Mouse (Mus musculus): Measurements from ENCODE around the gene Taok2.

Gene Taok2

DNA sequence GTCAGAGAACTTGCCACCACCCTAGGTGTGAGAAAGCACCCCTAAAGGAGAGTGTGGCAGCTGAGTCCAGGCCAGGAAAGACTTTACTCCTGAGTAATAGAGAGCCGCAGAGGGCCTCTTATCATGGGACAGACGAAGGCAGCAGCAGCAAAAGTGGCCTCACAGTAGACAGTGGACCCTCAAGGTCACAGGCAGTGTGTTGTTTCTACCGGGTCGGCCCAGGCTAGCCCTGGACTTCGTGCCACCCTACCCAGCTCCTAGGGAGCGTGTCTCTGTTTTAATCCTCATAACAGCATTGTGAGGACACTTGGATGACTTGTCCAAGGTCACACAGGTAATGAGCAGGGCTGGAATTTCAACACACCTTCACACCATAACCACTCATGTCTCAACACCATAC lies 34.3 kb downstream of the Taok2 start:
- Histone ChIP-seq H3K4me1 (replicated peaks; ENCODE audit: low read depth, low read length) (peaks cover 72% of the 10 kb centered on the region), H3K27me3 (ENCODE audit: insufficient read depth, low read length) (peaks cover 32% of the 10 kb centered on the region), H3K36me3 (ENCODE audit: insufficient read depth, low read length) (peaks cover 59% of the 10 kb centered on the region), H3K4me3 (replicated peaks; ENCODE audit: low read length) (no peak overlapping the region), H3K9me3 (ENCODE audit: low read length) (no peaks in the 10 kb centered on the region)
- TF ChIP-seq NANOG (IDR thresholded peaks at IDR 0.05; ENCODE audit: borderline replicate concordance, low read length) (no peak), POU5F1 (IDR thresholded peaks at IDR 0.05; ENCODE audit: borderline replicate concordance, low read length) (no peak), CTCF (conservative IDR thresholded peaks at IDR 0.05; ENCODE audit: low read length) (no peak)

DNA sequence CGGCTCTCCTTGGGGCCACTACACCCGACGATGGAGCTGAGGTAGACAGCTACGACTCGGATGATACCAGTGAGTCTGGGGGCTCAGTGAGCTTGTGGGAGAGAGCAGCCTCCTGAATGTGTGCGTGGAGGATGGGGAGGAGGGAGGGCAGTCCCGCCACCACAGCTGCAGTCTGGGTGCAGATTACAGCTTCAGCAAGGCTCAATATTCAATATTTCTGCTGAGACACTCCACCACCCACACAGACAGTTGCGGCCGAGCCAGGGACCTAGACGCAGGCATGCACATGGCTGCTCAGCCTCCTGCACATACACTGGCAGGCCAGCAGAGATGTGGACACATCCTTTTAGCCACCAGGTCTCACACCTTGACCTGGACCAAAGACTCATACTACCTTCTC lies 35.7 kb downstream of the Taok2 start:
- Histone ChIP-seq H3K9me3 (ENCODE audit: low read length) (no peaks in the 10 kb centered on the region), H3K27me3 (ENCODE audit: insufficient read depth, low read length) (peaks cover 35% of the 10 kb centered on the region), H3K4me3 (replicated peaks; ENCODE audit: low read length) (peak overlapping the region; percentile 82), H3K4me1 (replicated peaks; ENCODE audit: low read depth, low read length) (peaks cover 58% of the 10 kb centered on the region), H3K36me3 (ENCODE audit: insufficient read depth, low read length) (peaks cover 46% of the 10 kb centered on the region)
- no peak for TF ChIP-seq CTCF (conservative IDR thresholded peaks at IDR 0.05; ENCODE audit: low read length)
- TF ChIP-seq POU5F1 (IDR thresholded peaks at IDR 0.05; ENCODE audit: borderline replicate concordance, low read length): no peak
- TF ChIP-seq NANOG (IDR thresholded peaks at IDR 0.05; ENCODE audit: borderline replicate concordance, low read length): no peak

DNA sequence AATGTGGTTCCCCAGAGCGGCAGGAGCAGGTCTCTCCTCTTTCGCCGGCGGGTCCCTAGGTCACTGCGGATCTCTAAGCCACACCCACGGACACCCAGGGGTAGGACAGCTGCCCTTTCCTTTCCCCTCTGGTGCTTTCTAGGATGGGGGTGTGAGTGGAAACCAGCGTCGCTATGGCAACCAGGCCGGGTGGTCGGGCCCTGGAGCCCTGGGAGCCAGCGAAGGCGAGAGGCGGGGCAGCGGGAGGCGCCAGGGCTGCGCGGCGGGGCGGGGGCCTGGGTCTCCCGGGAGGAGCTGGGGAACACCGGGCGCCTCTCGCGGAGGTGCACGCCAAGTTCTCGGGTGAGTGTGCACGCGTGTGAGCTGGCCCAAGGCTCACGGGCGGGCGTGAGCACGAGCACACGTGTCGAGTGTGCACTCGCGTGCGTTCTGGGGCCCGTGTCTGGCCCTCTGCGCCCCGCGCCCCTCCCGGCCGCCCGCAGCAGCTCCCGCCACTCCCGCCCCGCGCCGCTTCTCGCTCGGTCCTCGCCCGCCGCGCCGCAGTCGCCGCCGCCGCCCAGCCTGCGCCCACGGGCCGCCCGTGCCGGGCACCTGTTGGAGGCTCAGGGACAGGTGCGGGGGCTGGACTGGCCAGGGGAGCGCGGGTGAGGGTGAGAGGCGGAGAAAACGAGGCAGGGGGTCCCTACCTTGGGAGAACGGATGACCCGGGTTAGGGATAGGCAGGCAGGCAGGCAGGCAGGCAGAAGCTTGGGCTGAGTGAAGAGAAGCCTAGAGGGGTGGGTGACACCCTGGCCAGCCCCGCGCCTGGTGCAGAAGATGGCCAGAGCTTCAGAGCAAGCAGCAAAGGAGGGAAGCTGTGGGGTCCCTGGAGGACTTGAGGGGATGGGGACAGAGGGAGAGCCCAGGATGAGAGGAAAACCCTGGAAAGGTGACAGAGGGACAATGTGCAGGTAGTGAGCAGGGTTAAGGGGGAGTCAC lies 36.8 kb downstream of the Taok2 start:
- peak overlapping the region; percentile 82 for H3K4me3 ChIP-seq (replicated peaks; ENCODE audit: low read length)
- H3K36me3 ChIP-seq (ENCODE audit: insufficient read depth, low read length): peaks cover 35% of the 10 kb centered on the region
- peaks cover 43% of the 10 kb centered on the region for H3K27me3 ChIP-seq (ENCODE audit: insufficient read depth, low read length)
- H3K9me3 ChIP-seq (ENCODE audit: low read length): no peaks in the 10 kb centered on the region
- peaks cover 47% of the 10 kb centered on the region for H3K4me1 ChIP-seq (replicated peaks; ENCODE audit: low read depth, low read length)
- TF ChIP-seq POU5F1 (IDR thresholded peaks at IDR 0.05; ENCODE audit: borderline replicate concordance, low read length): no peak

DNA sequence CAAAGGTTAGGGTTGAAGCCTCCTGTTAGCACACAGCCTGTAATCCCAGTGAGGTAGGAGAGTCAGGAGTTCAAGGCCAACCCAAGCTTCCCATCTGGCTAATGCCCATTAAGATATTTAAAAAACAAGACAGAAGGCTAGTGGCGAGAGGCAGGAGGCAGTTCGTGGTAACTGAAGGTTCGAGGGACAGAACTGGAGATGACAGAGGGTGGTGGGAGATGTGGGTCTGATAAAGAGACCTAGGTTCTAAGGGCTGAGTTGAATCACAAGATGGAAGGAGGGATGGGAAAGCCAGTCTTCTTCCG lies 37.4 kb downstream of the Taok2 start, which contains the start of gene Doc2a:
TSS of gene Doc2a (plus strand) at position 301 of the 305 bp plus-strand sequence.
- Histone ChIP-seq H3K4me3 (replicated peaks; ENCODE audit: low read length) (peak within 1 kb of the TSS; percentile 82), H3K9me3 (ENCODE audit: low read length) (no peaks in the 10 kb centered on the region), H3K4me1 (replicated peaks; ENCODE audit: low read depth, low read length) (peaks cover 41% of the 10 kb centered on the region), H3K36me3 (ENCODE audit: insufficient read depth, low read length) (peaks cover 28% of the 10 kb centered on the region), H3K27me3 (ENCODE audit: insufficient read depth, low read length) (peaks cover 43% of the 10 kb centered on the region)
- TF ChIP-seq POU5F1 (IDR thresholded peaks at IDR 0.05; ENCODE audit: borderline replicate concordance, low read length) (no peak), CTCF (conservative IDR thresholded peaks at IDR 0.05; ENCODE audit: low read length) (no peak), NANOG (IDR thresholded peaks at IDR 0.05; ENCODE audit: borderline replicate concordance, low read length) (no peak)

DNA sequence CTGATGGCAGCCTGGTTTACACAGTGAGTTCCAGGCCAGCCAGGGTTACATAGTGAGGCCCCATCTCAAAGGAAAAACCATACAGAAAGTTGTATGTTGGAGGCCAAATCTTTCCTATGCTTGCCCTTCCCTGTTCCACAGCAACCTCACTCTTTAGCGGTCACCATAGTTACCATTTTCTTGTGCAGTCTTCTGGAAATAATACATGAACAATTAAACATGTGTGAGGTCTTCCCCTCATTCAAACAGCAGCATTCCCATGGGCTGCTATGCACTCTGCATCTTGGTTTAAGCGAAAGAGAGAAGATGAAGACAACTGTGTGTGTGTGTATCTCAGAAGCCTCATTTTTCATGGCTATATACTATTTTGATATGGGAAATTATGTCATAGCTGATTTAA lies 39.0 kb downstream of the Taok2 start:
- H3K36me3 ChIP-seq (ENCODE audit: insufficient read depth, low read length): peaks cover 13% of the 10 kb centered on the region
- TF ChIP-seq CTCF (conservative IDR thresholded peaks at IDR 0.05; ENCODE audit: low read length): no peak
- TF ChIP-seq NANOG (IDR thresholded peaks at IDR 0.05; ENCODE audit: borderline replicate concordance, low read length): no peak
- TF ChIP-seq POU5F1 (IDR thresholded peaks at IDR 0.05; ENCODE audit: borderline replicate concordance, low read length): no peak
- peaks cover 6% of the 10 kb centered on the region; the same call in 1 of the 2 replicates for H3K9me3 ChIP-seq (ENCODE audit: low read length)
- H3K4me3 ChIP-seq (replicated peaks; ENCODE audit: low read length): no peak overlapping the region
- peaks cover 43% of the 10 kb centered on the region for H3K27me3 ChIP-seq (ENCODE audit: insufficient read depth, low read length)
- H3K4me1 ChIP-seq (replicated peaks; ENCODE audit: low read depth, low read length): peaks cover 25% of the 10 kb centered on the region

DNA sequence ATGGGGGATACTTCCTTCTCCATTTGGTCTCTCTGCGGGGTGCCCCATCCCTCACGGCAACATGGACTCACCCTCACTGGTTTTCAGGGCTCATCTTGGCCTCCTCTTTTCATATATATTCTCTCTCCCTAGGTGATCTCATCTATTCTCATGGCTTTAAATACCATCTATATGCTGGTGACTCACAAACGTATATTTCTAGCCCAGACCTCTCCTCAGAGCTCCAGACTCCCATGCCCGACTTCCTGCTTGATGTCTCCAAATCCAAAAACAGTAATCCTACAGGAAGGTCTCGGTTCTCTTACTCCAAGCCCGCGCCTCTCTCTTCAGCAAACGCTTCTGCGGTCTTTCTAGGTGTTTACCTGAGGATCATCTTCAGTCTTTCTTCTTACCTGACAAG lies 41.2 kb downstream of the Taok2 start:
- no peak overlapping the region for H3K4me3 ChIP-seq (replicated peaks; ENCODE audit: low read length)
- no peaks in the 10 kb centered on the region for H3K36me3 ChIP-seq (ENCODE audit: insufficient read depth, low read length)
- peaks cover 6% of the 10 kb centered on the region; the same call in 1 of the 2 replicates for H3K9me3 ChIP-seq (ENCODE audit: low read length)
- TF ChIP-seq POU5F1 (IDR thresholded peaks at IDR 0.05; ENCODE audit: borderline replicate concordance, low read length) (no peak), CTCF (conservative IDR thresholded peaks at IDR 0.05; ENCODE audit: low read length) (no peak), NANOG (IDR thresholded peaks at IDR 0.05; ENCODE audit: borderline replicate concordance, low read length) (no peak)
- H3K4me1 ChIP-seq (replicated peaks; ENCODE audit: low read depth, low read length): peaks cover 11% of the 10 kb centered on the region
- peaks cover 22% of the 10 kb centered on the region for H3K27me3 ChIP-seq (ENCODE audit: insufficient read depth, low read length)

DNA sequence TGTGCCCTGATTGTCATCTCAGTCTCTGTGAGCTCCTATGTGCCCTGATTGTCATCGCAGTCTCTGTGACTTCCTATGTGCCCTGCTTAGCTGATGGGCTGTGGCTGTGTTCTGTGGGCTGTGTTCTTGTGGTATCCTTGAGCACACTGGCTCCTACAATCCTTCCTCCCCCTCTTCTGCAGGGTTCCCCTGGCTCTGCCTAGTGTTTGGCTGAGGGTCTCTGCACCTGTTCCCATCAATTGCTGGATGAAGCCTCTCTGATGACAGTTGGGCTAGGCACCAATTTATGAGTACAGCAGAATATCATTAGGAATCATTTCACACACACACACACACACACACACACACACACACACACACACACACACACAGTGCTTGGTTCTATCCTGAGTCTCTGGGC lies 51.2 kb downstream of the Taok2 start:
- Histone ChIP-seq H3K4me1 (replicated peaks; ENCODE audit: low read depth, low read length) (peaks cover 44% of the 10 kb centered on the region), H3K9me3 (ENCODE audit: low read length) (no peaks in the 10 kb centered on the region), H3K36me3 (ENCODE audit: insufficient read depth, low read length) (no peaks in the 10 kb centered on the region), H3K27me3 (ENCODE audit: insufficient read depth, low read length) (peaks cover 27% of the 10 kb centered on the region), H3K4me3 (replicated peaks; ENCODE audit: low read length) (no peak overlapping the region)
- no peak for TF ChIP-seq CTCF (conservative IDR thresholded peaks at IDR 0.05; ENCODE audit: low read length)
- TF ChIP-seq POU5F1 (IDR thresholded peaks at IDR 0.05; ENCODE audit: borderline replicate concordance, low read length): no peak
- TF ChIP-seq NANOG (IDR thresholded peaks at IDR 0.05; ENCODE audit: borderline replicate concordance, low read length): no peak

DNA sequence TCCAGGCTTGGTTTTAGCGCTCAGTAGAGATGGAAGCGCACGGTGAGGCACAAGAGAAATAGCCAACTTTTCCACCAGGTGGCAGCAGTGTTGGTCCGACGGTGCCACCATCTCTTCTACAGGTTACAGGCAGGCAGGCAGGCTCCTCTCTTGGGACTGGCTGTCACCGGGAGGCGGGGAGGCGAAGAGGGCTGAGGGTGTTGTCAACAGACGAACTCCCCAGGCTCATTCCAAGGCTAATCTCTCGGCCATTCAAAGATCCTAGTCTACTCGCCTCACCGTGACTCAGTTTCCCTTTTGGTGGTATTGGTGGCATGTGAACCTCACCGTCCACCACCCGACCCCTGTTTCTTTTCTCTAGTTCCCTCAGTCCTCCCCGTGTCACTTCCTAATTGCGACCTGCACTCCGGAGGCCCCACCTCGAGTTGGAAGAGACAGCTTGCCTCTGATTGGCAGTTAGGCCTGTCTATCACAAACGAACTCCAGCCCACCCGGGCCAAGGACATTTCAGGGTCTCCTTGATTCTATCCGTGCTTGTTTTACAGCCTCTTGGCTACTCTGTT lies 52.4 kb downstream of the Taok2 start:
- no peaks in the 10 kb centered on the region for H3K36me3 ChIP-seq (ENCODE audit: insufficient read depth, low read length)
- H3K4me1 ChIP-seq (replicated peaks; ENCODE audit: low read depth, low read length): peaks cover 45% of the 10 kb centered on the region
- TF ChIP-seq POU5F1 (IDR thresholded peaks at IDR 0.05; ENCODE audit: borderline replicate concordance, low read length) (no peak), NANOG (IDR thresholded peaks at IDR 0.05; ENCODE audit: borderline replicate concordance, low read length) (no peak), CTCF (conservative IDR thresholded peaks at IDR 0.05; ENCODE audit: low read length) (peak; percentile 79)
- peak overlapping the region; percentile 73 for H3K4me3 ChIP-seq (replicated peaks; ENCODE audit: low read length)
- H3K27me3 ChIP-seq (ENCODE audit: insufficient read depth, low read length): peaks cover 30% of the 10 kb centered on the region
- H3K9me3 ChIP-seq (ENCODE audit: low read length): no peaks in the 10 kb centered on the region

Measured in E14TG2a.4 (cell line).